ENCODE assay signal across 24 mouse cellular contexts in the genomic region with DNA sequence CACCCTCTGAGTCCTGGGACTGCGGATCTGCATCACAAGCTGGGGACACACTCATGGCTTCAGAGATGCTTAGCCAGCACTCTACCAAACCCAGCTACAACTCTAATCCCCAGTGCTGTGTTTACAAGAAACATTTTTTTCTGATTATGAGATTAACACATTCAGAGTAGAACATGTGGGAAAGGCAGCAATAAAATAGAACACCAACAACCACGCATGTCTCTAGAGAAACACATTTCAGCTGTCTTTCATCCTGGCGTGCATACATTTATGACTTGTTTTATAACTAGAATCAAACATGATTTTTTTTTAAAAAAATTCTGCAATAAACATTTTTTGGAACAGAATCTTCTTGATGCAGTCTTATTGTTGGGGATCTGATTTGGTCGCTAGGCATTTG. TPM values are rescaled to one million over a fixed set of nuclear protein-coding genes. Genes with fewer than 3 reads are reported as not detected.
"Had no signal": no experiment of that assay in that cellular context is flagged by ENCODE, and none has a peak within 500 bp of the region (broad histone marks: within the 10 kb centered on the region; RNA-seq: fewer than 3 reads in every experiment).

No protein-coding gene starts in this region.

- H3K4me2 ChIP-seq: limb, embryonic 13.5 days; liver, embryonic 12.5 days; liver, embryonic 15.5 days; lung, embryonic 15.5 days; midbrain, embryonic 13.5 days; neural tube, embryonic 13.5 days; stomach, embryonic 15.5 days had no signal

- H3K4me1 ChIP-seq: liver, embryonic 12.5 days; liver, embryonic 15.5 days; megakaryocyte, embryonic 14.5 days; midbrain, embryonic 10.5 days; midbrain, embryonic 13.5 days; neural tube, embryonic 13.5 days; stomach, embryonic 15.5 days had no signal

- ATAC-seq: intestine, postnatal 0 days; liver, embryonic 12.5 days; midbrain, embryonic 13.5 days; midbrain, embryonic 16.5 days had no signal

- H3K9ac ChIP-seq: limb, embryonic 13.5 days; liver, embryonic 12.5 days; liver, embryonic 15.5 days; lung, embryonic 15.5 days; midbrain, embryonic 13.5 days; neural tube, embryonic 13.5 days; stomach, embryonic 15.5 days had no signal

- DNase-seq: kidney, adult 2 months; kidney, postnatal 14 days; kidney, postnatal 4 days; liver; lung, adult 18-20 months; lung, postnatal 10 days; lung, postnatal 36 days; retina, postnatal 1 day; right cerebral cortex, postnatal 25 days; spleen, adult 18-20 months; thymus, postnatal 25 days had no signal

- H3K27ac ChIP-seq: limb, embryonic 13.5 days; liver, embryonic 12.5 days; liver, embryonic 15.5 days; lung, embryonic 15.5 days; midbrain, embryonic 10.5 days; midbrain, embryonic 13.5 days; neural tube, embryonic 13.5 days; stomach, embryonic 15.5 days had no signal

- H3K27me3 ChIP-seq: limb, embryonic 13.5 days; liver, embryonic 15.5 days; lung, embryonic 15.5 days; midbrain, embryonic 13.5 days; neural tube, embryonic 13.5 days; stomach, embryonic 15.5 days had no signal

- H3K4me3 ChIP-seq: limb, embryonic 13.5 days; liver, embryonic 12.5 days; liver, embryonic 15.5 days; lung, embryonic 15.5 days; megakaryocyte, embryonic 14.5 days; midbrain, embryonic 10.5 days; midbrain, embryonic 13.5 days; myocyte; neural tube, embryonic 13.5 days; stomach, embryonic 15.5 days had no signal

- H3K9me3 ChIP-seq: limb, embryonic 13.5 days; liver, embryonic 12.5 days; liver, embryonic 15.5 days; lung, embryonic 15.5 days; midbrain, embryonic 13.5 days; neural tube, embryonic 13.5 days; stomach, embryonic 15.5 days had no signal

- H3K36me3 ChIP-seq: limb, embryonic 13.5 days; liver, embryonic 12.5 days; liver, embryonic 15.5 days; lung, embryonic 15.5 days; midbrain, embryonic 10.5 days; midbrain, embryonic 13.5 days; neural tube, embryonic 13.5 days; stomach, embryonic 15.5 days had no signal

RNA-seq across cellular contexts. Expression of a gene that starts 1.1 kb away (rescaled TPM):
- polyA plus RNA-seq: intestine, postnatal 0 days; kidney, embryonic 14.5 days; liver, embryonic 12.5 days; liver, embryonic 15.5 days; midbrain, embryonic 10.5 days; midbrain, embryonic 16.5 days; myocyte; neural tube, embryonic 13.5 days had no signal
